Mouse (Mus musculus): ENCODE results near the gene Krt19. TPM values are rescaled to one million over a fixed set of nuclear protein-coding genes. Genes with fewer than 3 reads are reported as not detected.

The Krt19 gene
- polyA plus RNA-seq, 1 experiment from 2014 or later: 18.6 TPM

DNA sequence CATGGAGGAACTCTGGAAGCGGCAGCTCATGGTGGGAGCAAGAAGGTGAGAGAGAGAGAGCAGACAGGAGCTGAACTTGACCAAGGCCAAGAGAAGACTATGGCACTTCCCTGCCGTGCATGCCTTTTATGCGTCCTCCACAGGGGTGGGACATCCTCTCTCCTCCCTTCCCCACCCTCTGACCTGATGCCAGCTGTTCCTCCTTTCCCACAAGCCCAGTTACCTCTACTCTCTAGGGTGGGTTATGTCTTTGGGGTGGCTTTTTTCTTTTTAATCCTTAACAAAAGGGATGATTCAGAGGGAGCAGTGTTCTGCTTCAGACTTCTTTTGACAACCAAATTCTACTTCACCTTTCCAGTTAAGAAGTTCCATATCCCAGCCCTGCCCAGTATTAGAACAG is 27.0 kb downstream of the Krt19 start, which contains the start of gene Krt13:
Gene Krt13, minus strand, starts transcription at position 101 of the 400 bp plus-strand sequence.
- no peak for ATAC-seq (ENCODE audit: low FRiP score, low read depth)
- H3K4me1 ChIP-seq: peaks cover 7% of the 10 kb centered on the region; the same call in 1 of the 2 replicates
- H3K4me2 ChIP-seq (replicated peaks): no peak within 1 kb of the TSS
- no peak within 1 kb of the TSS for H3K9ac ChIP-seq
- no peak within 1 kb of the TSS for H3K4me3 ChIP-seq
- 82% methylated on average over 3 of the region's 3 CpGs for WGBS
- no peaks in the 10 kb centered on the region for H3K9me3 ChIP-seq
- no peaks in the 10 kb centered on the region for H3K36me3 ChIP-seq
- H3K27ac ChIP-seq: no peak within 1 kb of the TSS
- H3K27me3 ChIP-seq: no peaks in the 10 kb centered on the region

GRCm38 (mm10) chr11:100120331-100120730 is 28.1 kb downstream of the Krt19 start:
- H3K27me3 ChIP-seq: no peaks in the 10 kb centered on the region
- H3K4me1 ChIP-seq: peaks cover 7% of the 10 kb centered on the region; the same call in 1 of the 2 replicates
- no peaks in the 10 kb centered on the region for H3K9me3 ChIP-seq
- H3K4me3 ChIP-seq: no peak overlapping the region
- no peak overlapping the region for H3K27ac ChIP-seq
- no peak overlapping the region for H3K4me2 ChIP-seq (replicated peaks)
- H3K36me3 ChIP-seq: no peaks in the 10 kb centered on the region
- no peak for ATAC-seq (ENCODE audit: low FRiP score, low read depth)
- H3K9ac ChIP-seq: no peak overlapping the region
- WGBS: 76% methylated on average over 5 of the region's 5 CpGs

- no peak for ATAC-seq (ENCODE audit: low FRiP score, low read depth)
- H3K4me1 ChIP-seq: peaks cover 8% of the 10 kb centered on the region; the same call in 1 of the 2 replicates
- H3K9me3 ChIP-seq: no peaks in the 10 kb centered on the region
- no peaks in the 10 kb centered on the region for H3K36me3 ChIP-seq
- H3K27me3 ChIP-seq: no peaks in the 10 kb centered on the region
- no peak overlapping the region for H3K9ac ChIP-seq
- H3K4me2 ChIP-seq (replicated peaks): no peak overlapping the region
- H3K27ac ChIP-seq: no peak overlapping the region
- 74% methylated on average over 2 of the region's 2 CpGs for WGBS
- no peak overlapping the region for H3K4me3 ChIP-seq
Measured at GRCm38 (mm10) chr11:100113742-100114029, 34.8 kb downstream of the Krt19 start.

- H3K27me3 ChIP-seq: no peaks in the 10 kb centered on the region
Measured at GRCm38 (mm10) chr11:100112935-100113741, 35.3 kb downstream of the Krt19 start.

GRCm38 (mm10) chr11:100105576-100106122 is 42.8 kb downstream of the Krt19 start, which contains the start of gene Krt36:
Gene Krt36, minus strand, starts transcription at chr11:100105626.
- no peak within 1 kb of the TSS for H3K4me2 ChIP-seq (replicated peaks)
- no peaks in the 10 kb centered on the region for H3K4me1 ChIP-seq
- no peak within 1 kb of the TSS for H3K27ac ChIP-seq
- no peaks in the 10 kb centered on the region for H3K36me3 ChIP-seq
- no peaks in the 10 kb centered on the region for H3K27me3 ChIP-seq
- ATAC-seq (ENCODE audit: low FRiP score, low read depth): no peak
- WGBS: 64% methylated on average over 6 of the region's 6 CpGs
- no peak within 1 kb of the TSS for H3K4me3 ChIP-seq
- no peak within 1 kb of the TSS for H3K9ac ChIP-seq
- H3K9me3 ChIP-seq: no peaks in the 10 kb centered on the region

More at GRCm38 (mm10) chr11:100112935-100113741, 35.3 kb downstream of the Krt19 start:
- Histone ChIP-seq H3K27ac (no peak overlapping the region), H3K36me3 (no peaks in the 10 kb centered on the region), H3K9me3 (no peaks in the 10 kb centered on the region), H3K4me1 (peaks cover 3% of the 10 kb centered on the region; the same call in 1 of the 2 replicates), H3K4me3 (no peak overlapping the region), H3K4me2 (replicated peaks) (no peak overlapping the region), H3K9ac (no peak overlapping the region)
- ATAC-seq (ENCODE audit: low FRiP score, low read depth): no peak
- WGBS: 85% methylated on average over 11 of the region's 11 CpGs

DNA sequence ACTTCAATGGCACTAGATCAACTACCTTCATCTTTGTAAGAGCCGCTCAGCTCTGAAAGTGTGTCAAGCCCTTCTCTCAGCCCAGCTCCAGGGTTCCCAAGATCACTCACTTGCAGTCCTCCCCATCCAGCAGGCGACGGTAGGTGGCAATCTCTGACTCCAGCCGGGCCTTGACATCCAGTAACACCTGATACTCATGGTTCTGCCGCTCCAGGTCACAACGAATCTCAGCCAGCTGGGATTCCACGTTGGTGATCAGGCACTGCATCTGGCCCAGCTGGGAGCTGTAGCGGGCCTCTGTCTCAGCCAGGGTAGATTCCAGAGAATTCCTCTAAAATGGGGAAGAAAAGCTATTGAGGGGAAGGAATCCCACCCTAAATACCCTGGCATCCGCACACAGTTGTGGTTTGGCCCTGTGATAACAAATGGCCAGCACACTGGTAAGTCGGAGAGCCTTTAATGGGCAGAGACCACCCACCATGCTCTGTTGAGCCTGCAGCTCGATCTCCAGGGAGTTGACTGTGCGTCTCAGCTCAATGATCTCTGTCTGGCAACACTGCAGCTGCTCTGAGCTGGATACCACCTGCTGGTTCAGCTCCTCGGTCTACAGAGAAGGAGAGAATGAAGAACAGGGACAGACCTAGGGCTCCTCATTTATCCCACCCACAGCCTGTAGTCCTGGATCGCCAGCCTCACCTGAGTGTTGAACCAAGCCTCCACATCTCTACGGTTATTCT is 45.6 kb downstream of the Krt19 start:
- Histone ChIP-seq H3K27me3 (no peaks in the 10 kb centered on the region), H3K27ac (no peak overlapping the region), H3K9me3 (no peaks in the 10 kb centered on the region), H3K36me3 (no peaks in the 10 kb centered on the region), H3K4me3 (no peak overlapping the region), H3K4me2 (replicated peaks) (no peak overlapping the region), H3K4me1 (peaks cover 2% of the 10 kb centered on the region), H3K9ac (no peak overlapping the region)
- ATAC-seq (ENCODE audit: low FRiP score, low read depth): no peak
- 55% methylated on average over 15 of the region's 15 CpGs for WGBS

DNA sequence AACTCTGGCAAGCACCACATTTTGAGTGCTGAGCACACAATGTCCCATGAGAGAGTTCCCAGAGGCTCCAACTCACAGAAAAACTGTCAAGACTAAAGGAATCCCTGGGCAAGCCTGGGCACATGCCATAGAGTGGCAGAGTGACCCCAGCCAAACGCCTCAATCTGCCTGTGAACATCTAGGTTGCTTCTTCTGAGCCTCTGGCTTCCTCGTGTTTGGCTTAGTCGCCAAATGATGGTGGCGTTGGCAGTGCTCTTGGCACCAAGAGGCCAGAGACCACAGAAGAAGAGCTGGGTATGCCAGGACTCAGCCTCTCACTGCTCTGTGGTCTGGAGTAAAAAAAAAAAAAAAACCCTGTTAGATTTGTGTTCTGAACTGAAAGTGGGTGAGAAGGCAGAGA is 48.1 kb downstream of the Krt19 start:
- H3K36me3 ChIP-seq: no peaks in the 10 kb centered on the region
- 76% methylated on average over 4 of the region's 4 CpGs for WGBS
- ATAC-seq (ENCODE audit: low FRiP score, low read depth): no peak
- H3K27ac ChIP-seq: no peak overlapping the region
- peaks cover 14% of the 10 kb centered on the region for H3K4me1 ChIP-seq
- no peaks in the 10 kb centered on the region for H3K9me3 ChIP-seq
- H3K9ac ChIP-seq: no peak overlapping the region
- H3K4me3 ChIP-seq: no peak overlapping the region
- H3K27me3 ChIP-seq: 0 out of 2 replicates have a peak, but pooled peaks cover 4% of the 10 kb centered on the region
- H3K4me2 ChIP-seq (replicated peaks): no peak overlapping the region

DNA sequence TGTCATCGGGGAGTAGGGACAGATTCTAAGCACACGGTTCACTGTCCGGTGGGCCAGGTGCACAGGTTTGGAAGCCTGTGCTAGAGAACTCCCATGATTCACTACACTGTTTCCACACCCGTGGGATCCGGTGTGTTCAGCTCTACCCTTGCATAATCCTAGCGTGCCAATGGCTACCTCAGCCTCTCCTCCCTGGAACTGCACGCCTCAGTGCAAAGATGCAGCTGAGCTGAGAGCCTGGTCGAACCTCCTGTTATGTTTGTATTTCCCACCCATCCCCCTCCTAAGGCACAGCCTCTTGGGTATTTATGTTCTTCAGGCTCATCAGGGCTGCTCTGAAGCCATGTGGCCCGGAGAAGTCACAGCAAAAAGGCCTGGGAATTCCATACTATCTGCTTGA is 50.6 kb downstream of the Krt19 start:
- Histone ChIP-seq H3K9me3 (no peaks in the 10 kb centered on the region), H3K4me2 (replicated peaks) (no peak overlapping the region), H3K27ac (no peak overlapping the region), H3K4me1 (peaks cover 14% of the 10 kb centered on the region), H3K9ac (no peak overlapping the region), H3K36me3 (no peaks in the 10 kb centered on the region), H3K4me3 (no peak overlapping the region), H3K27me3 (0 out of 2 replicates have a peak, but pooled peaks cover 10% of the 10 kb centered on the region)
- no peak for ATAC-seq (ENCODE audit: low FRiP score, low read depth)
- WGBS: 79% methylated on average over 9 of the region's 9 CpGs

DNA sequence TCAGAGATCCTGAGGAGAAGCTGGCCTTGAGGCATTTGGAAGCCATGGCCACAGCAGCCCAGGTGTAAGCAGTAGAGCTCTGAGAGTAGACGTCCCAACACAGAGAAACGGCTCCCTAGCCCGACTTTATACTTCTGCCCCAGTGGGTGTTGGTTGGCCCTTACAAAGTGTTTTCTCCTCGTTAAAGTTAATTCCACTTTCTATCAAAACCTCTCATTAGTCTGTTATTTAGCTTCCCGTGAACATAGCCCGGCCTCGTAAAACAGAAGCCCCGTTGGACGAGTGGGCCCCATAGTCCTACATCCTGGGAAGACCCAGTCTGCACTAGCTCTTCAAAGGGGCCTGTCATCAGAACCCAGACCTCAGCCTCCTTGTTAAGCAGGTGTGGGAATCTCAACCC is 52.3 kb downstream of the Krt19 start, which contains the start of gene Krt35:
Gene Krt35, minus strand, starts transcription at position 101 of the 400 bp plus-strand sequence.
- Histone ChIP-seq H3K4me2 (replicated peaks) (peak within 1 kb of the TSS; percentile 19; the same call in 1 of the 2 replicates), H3K4me1 (peaks cover 14% of the 10 kb centered on the region), H3K27me3 (0 out of 2 replicates have a peak, but pooled peaks cover 10% of the 10 kb centered on the region), H3K9me3 (no peaks in the 10 kb centered on the region), H3K27ac (no peak within 1 kb of the TSS), H3K9ac (no peak within 1 kb of the TSS), H3K4me3 (no peak within 1 kb of the TSS), H3K36me3 (no peaks in the 10 kb centered on the region)
- 33% methylated on average over 9 of the region's 9 CpGs for WGBS
- ATAC-seq (ENCODE audit: low FRiP score, low read depth): no peak

Other genes with a start within 250 kb of the Krt19 start
- not detected in 2 replicates for gene Krtap31-1, start 240.7 kb downstream of the Krt19 start, polyA plus RNA-seq (2015; fragmentation: Nextera tagmentation; extraction: Ambion mirVana)
- gene Gm11565, start 233.9 kb downstream of the Krt19 start, polyA plus RNA-seq (2015; fragmentation: Nextera tagmentation; extraction: Ambion mirVana): not detected in 2 replicates
- gene Krtap31-2, start 212.4 kb downstream of the Krt19 start, polyA plus RNA-seq (2015; fragmentation: Nextera tagmentation; extraction: Ambion mirVana): not detected in 2 replicates
- not detected in 2 replicates for gene Krtap9-5, start 200.2 kb downstream of the Krt19 start, polyA plus RNA-seq (2015; fragmentation: Nextera tagmentation; extraction: Ambion mirVana)
- gene Krtap29-1, start 169.6 kb downstream of the Krt19 start, polyA plus RNA-seq (2015; fragmentation: Nextera tagmentation; extraction: Ambion mirVana): not detected in 2 replicates
- not detected in 2 replicates for gene Krtap16-1, start 162.1 kb downstream of the Krt19 start, polyA plus RNA-seq (2015; fragmentation: Nextera tagmentation; extraction: Ambion mirVana)
- gene Krtap17-1, start 154.7 kb downstream of the Krt19 start, polyA plus RNA-seq (2015; fragmentation: Nextera tagmentation; extraction: Ambion mirVana): 0.52 and 0.66 TPM in 2 replicates
- gene Krt33a, start 132.5 kb downstream of the Krt19 start, polyA plus RNA-seq (2015; fragmentation: Nextera tagmentation; extraction: Ambion mirVana): not detected in 2 replicates
- 0.38 and 0.43 TPM in 2 replicates for gene Krt33b, start 118.8 kb downstream of the Krt19 start, polyA plus RNA-seq (2015; fragmentation: Nextera tagmentation; extraction: Ambion mirVana)
- not detected in 2 replicates for gene Krt34, start 107.1 kb downstream of the Krt19 start, polyA plus RNA-seq (2015; fragmentation: Nextera tagmentation; extraction: Ambion mirVana)
- 0.11 TPM in 1 of 2 replicates, not detected in the other for gene Krt31, start 98.1 kb downstream of the Krt19 start, polyA plus RNA-seq (2015; fragmentation: Nextera tagmentation; extraction: Ambion mirVana)
- not detected in 2 replicates for gene Krt32, start 60.4 kb downstream of the Krt19 start, polyA plus RNA-seq (2015; fragmentation: Nextera tagmentation; extraction: Ambion mirVana)
- 0.80 and 1.0 TPM in 2 replicates for gene Krt35, start 52.4 kb downstream of the Krt19 start, polyA plus RNA-seq (2015; fragmentation: Nextera tagmentation; extraction: Ambion mirVana)
- gene Krt36, start 43.0 kb downstream of the Krt19 start, polyA plus RNA-seq (2015; fragmentation: Nextera tagmentation; extraction: Ambion mirVana): 0.14 TPM in 1 of 2 replicates, not detected in the other
- not detected in 2 replicates for gene Krt13, start 27.1 kb downstream of the Krt19 start, polyA plus RNA-seq (2015; fragmentation: Nextera tagmentation; extraction: Ambion mirVana)
- gene Krt15, start 12.7 kb downstream of the Krt19 start, polyA plus RNA-seq (2015; fragmentation: Nextera tagmentation; extraction: Ambion mirVana): 151 and 172 TPM in 2 replicates
- gene Krt9, start 44.6 kb upstream of the Krt19 start, polyA plus RNA-seq (2015; fragmentation: Nextera tagmentation; extraction: Ambion mirVana): not detected in 2 replicates
- 275 and 306 TPM in 2 replicates for gene Krt14, start 58.9 kb upstream of the Krt19 start, polyA plus RNA-seq (2015; fragmentation: Nextera tagmentation; extraction: Ambion mirVana)
- 0.13 and 0.19 TPM in 2 replicates for gene Krt16, start 100.2 kb upstream of the Krt19 start, polyA plus RNA-seq (2015; fragmentation: Nextera tagmentation; extraction: Ambion mirVana)
- gene Krt17, start 112.4 kb upstream of the Krt19 start, polyA plus RNA-seq (2015; fragmentation: Nextera tagmentation; extraction: Ambion mirVana): 43.9 and 52.1 TPM in 2 replicates
- gene Krt42, start 121.2 kb upstream of the Krt19 start, polyA plus RNA-seq (2015; fragmentation: Nextera tagmentation; extraction: Ambion mirVana): not detected in 2 replicates
- 1,631 and 1,669 TPM in 2 replicates for gene Eif1, start 171.2 kb upstream of the Krt19 start, polyA plus RNA-seq (2015; fragmentation: Nextera tagmentation; extraction: Ambion mirVana)
- gene Gast, start 185.7 kb upstream of the Krt19 start, polyA plus RNA-seq (2015; fragmentation: Nextera tagmentation; extraction: Ambion mirVana): not detected in 2 replicates
- 2.8 and 3.2 TPM in 2 replicates for gene Hap1, start 207.5 kb upstream of the Krt19 start, polyA plus RNA-seq (2015; fragmentation: Nextera tagmentation; extraction: Ambion mirVana)
- 62.7 and 73.6 TPM in 2 replicates for gene Jup, start 249.1 kb upstream of the Krt19 start, polyA plus RNA-seq (2015; fragmentation: Nextera tagmentation; extraction: Ambion mirVana)